Mouse (Mus musculus): ENCODE data around the gene Elmod3.
"Not testable (repeated sequence)": the region's sequence is repeated elsewhere in the genome, so short reads cannot be mapped to it uniquely, and the experiment has no call there.

Gene Elmod3

GRCm38 (mm10) chr6:72533555-72533954, 64.7 kb downstream of the Elmod3 start:
- DNase-seq (ENCODE audit: low spot score), result not testable (repeated sequence)

DNA sequence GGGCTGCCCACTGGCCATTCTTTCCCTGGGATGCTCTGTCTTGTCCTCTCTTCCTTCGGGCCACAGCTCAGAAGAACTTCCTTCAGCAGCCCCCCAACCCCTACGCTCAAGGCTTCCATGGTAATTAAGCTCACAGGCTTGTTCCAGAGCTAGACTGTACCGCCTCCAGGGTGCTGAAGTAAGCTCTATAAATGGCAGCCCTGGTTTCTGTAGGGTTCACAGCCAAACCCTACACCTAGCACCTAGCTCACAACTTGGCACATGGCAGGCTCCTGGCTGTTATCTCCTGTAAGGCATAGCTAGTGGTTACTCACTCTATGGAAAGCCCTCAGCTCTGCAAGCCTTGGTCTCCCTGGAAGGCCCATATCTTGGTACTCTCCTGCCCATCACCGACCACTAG, 65.6 kb downstream of the Elmod3 start:
- DNase-seq (ENCODE audit: low spot score), result no peak

DNA sequence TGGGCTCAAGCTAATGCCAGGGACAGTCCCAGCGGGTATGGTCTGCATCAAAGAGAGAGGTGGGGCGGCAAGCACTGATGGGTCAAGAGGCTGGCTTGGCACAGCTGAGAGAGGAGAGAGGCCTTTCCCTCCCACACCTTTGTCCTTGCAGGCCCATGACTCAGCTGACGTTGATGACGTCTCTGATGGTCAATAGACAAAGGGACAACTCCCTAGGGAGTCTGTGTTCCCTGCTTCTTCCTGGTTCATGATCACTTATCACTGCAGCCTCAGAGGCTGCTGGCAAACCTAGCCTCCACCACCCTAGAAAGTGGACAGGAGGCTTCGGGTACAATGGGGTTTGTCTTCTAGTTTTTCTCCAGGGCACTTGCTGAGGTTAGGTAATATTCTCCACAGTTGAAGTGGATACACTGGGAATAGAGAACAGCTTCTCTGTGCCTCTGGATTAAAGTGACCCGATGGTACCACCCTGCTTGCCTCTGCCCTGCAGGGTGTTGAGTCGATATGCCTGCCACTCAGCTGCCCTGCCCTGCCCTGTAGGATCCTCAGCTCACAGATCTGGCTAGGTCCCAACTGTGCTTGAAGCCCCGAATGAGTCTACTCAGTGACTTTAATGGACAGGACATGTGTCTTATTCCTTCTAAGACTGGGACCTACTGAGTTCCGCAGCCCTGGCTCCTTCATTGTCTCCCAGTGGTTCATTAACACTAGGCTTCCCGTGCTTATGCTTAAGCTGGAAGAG, 69.6 kb downstream of the Elmod3 start:
- DNase-seq (ENCODE audit: low spot score), result peak; percentile 64

GRCm38 (mm10) chr6:72527070-72527469, 71.1 kb downstream of the Elmod3 start:
- DNase-seq (ENCODE audit: low spot score), result no peak

DNA sequence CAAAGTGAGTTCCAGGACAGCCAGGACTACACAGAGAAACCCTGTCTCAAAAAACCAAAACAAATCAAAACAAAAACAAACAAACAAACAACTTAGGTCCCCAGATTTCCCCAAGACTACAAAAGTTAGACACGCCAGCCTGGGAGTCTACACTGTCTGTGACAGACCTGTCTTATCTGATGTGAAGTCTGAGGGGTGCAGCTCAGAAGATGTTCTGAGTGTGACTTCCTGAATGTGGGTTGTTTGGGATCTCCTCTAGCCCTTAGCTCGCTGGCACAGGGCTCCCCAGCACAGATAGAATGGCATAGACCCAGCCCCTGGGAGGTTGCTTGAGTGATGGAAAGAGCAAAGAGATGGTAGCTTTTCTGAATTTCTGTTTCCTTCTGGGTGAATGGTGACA, 74.1 kb downstream of the Elmod3 start:
- DNase-seq (ENCODE audit: low spot score), result no peak

- DNase-seq (ENCODE audit: low spot score), result no peak
Observed at GRCm38 (mm10) chr6:72523222-72523621, 75.0 kb downstream of the Elmod3 start.

DNA sequence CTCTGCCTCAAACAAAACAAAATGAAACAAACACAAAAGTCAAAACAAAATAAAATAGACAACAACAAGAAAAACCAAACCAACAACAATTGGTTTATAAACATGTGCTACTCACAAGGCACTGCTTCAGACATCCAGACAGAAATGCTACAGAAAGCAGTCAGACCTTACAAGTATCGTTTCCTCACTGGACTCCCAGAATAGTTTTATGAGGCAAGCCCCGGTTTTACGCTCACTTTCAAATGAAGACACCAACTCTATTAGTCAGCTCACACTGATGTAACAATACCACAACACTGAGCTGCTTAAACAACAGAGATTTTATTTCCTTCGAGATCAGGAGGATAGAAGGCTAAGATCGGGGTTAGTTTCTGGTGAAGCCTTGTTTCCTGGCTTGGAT, 75.9 kb downstream of the Elmod3 start:
- DNase-seq (ENCODE audit: low spot score), result no peak

DNA sequence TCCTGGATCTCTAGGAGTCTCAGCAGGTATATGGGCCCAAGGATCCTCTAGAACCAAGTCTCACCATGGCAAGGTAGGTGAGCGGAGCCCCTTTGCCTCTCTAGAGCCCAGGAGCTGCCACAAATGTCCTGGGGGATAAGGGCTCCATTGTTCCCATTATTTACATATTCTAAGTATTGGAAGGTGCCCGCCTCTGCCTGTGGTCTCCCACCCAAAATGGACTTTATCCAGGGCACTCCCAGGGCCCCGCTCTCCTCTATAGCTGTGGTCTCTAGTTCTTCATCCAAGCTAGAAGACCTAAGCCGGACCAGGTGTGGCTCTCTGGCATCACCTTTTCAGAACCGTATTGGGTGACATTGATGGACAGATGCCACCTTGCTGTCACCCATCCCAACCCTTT, 76.6 kb downstream of the Elmod3 start, which contains the start of gene Sh2d6:
Sh2d6 (minus strand) TSS at position 101 of the 400 bp plus-strand sequence.
- DNase-seq (ENCODE audit: low spot score), result no peak

- DNase-seq (ENCODE audit: low spot score), result no peak
Observed at GRCm38 (mm10) chr6:72520904-72521303, 77.3 kb downstream of the Elmod3 start.

GRCm38 (mm10) chr6:72519892-72520663, 78.1 kb downstream of the Elmod3 start:
- DNase-seq (ENCODE audit: low spot score), result peak; percentile 27

DNA sequence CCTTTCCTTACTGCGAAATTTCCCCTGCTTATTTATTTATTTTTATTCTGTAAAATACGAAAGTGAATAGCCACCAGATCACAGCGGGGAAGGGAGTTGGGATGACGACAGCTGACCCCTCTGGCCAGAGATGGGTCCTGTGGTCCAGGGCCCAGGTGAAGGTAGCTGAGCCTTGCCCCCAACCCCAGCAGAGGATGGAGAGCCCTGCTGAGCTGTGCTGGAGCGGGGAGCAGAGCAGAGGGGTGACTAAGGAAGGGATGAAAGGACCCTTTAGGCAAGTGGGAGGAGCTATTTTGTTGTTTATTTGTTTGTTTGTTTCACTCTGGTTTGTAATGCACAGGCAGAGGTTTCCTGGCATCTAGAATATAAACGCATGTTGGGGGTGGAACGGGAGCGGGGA, 78.9 kb downstream of the Elmod3 start:
- no peak for DNase-seq (ENCODE audit: low spot score)

- DNase-seq (ENCODE audit: low spot score), result no peak
Observed at GRCm38 (mm10) chr6:72518842-72519241, 79.4 kb downstream of the Elmod3 start.
